Mouse (Mus musculus) v-Abl transformed pro-B cells (cell line): ENCODE data around the gene Slit3.

ENCODE experiments used
- in situ Hi-C, 2 experiments: fragments of 400-800 bp; cut with MboI; formaldehyde crosslinking; loops; one replicate each; pipeline ENCODE4 v1.15.1; 2025; ENCODE audit not compliant: unreplicated experiment in 2 of 2

The Slit3 gene

GRCm38 (mm10) chr11:35444489-35445100, 323.6 kb downstream of the Slit3 start:
- in situ Hi-C loops = loop anchor here in 1 of 2 experiments (5.0 kb wide), 1 partner anchor 597 kb away; no protein-coding TSS in a partner anchor

- in situ Hi-C loops = loop anchor here in 1 of 2 experiments (5.0 kb wide), 1 partner anchor 601 kb away; no protein-coding TSS in a partner anchor
Measured at GRCm38 (mm10) chr11:35447951-35448350, 326.9 kb downstream of the Slit3 start.

- in situ Hi-C loops = loop anchor here in 1 of 2 experiments (5.0 kb wide), 1 partner anchor 602 kb away; no protein-coding TSS in a partner anchor
Measured at GRCm38 (mm10) chr11:35449199-35449598, 328.2 kb downstream of the Slit3 start.

DNA sequence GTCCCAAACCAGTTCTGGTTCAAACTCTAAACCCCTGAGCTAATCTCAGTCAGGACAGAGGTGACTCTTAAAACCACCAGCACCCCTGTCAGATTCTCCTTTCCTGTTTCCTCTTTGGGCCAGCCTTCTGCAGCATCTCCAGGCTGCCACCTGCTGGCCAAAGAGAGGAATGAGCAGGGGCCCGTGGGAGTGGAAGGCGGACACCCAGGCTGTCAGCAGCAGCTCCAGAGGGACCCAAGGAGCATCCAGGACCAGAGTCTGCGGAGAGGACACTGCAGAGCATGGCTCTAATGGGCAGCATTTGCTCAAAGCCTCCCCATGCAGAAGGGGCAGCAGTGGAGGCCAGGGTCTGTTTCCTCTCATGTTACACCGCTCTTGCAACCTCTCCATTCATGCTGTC, 330.6 kb downstream of the Slit3 start:
- in situ Hi-C loops = loop anchor here in 1 of 2 experiments (5.0 kb wide), 1 partner anchor 614 kb away; no protein-coding TSS in a partner anchor

DNA sequence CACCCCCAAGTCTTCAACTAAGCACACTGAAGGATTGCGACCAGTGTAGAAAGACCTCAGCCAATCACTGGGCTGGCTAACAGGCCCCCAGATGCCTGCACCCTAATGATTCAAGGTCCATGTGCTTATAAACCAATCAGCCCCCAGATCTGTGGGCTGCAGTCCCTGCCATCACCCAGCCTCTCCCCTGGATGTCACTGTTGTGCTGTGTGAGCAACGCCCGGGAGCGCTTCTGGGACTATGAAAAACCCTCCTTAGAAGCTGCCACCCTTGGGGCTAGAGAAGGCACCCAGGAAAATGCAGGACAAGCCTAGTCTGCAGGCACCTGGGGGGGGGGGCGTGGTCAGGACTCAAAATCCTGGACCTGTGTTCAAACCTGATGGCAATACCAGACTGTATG, 331.4 kb downstream of the Slit3 start:
- in situ Hi-C loops = loop anchor here in 1 of 2 experiments (5.0 kb wide), 1 partner anchor 615 kb away; no protein-coding TSS in a partner anchor

DNA sequence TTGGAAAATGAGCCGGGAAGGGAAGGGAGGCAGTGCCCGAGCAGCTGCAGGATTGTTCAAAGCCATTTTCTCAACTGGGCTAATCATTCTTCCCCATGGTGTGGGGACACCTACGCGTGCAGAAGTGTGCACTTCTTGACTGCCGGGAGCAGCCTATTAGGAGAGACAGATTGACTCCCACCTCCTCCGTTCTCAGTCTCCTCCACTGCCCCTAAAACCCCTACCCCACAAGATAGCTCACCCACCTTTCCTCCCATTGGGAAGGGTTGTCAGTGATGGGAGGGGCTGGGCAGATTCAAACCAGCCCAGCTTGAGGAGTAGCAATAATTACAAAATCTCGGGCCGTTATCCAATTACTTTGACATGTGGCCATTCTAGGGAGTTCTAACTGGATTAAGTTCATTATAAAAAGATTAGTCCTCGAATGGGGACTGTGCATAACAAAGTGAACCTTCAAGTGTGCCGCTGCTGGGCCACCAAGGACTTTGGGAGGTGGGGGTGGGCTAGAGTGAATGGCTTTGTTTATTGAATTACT, 333.2 kb downstream of the Slit3 start:
- in situ Hi-C loops = loop anchor here in 1 of 2 experiments (5.0 kb wide), 1 partner anchor 617 kb away; no protein-coding TSS in a partner anchor

DNA sequence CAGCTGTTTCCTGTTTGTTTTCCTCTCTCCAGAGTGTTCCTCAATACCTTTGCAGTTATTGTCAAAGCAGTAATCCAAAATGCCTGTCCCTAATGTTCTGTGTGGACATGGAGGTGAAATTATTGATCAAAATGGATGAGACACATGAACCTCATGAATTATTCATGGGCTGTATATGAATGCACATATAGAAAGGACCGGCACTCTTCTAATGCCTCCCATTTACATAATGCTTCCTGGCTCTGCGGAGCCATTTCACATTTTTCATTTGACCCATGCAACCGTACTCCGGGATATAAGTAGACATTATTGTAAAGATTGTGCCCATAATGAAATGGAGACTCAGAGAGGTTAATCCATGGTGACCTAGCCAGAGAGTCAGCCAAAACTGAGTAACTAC, 333.8 kb downstream of the Slit3 start:
- in situ Hi-C loops = loop anchor here in 1 of 2 experiments (5.0 kb wide), 1 partner anchor 617 kb away; no protein-coding TSS in a partner anchor

GRCm38 (mm10) chr11:35458068-35458467, 337.0 kb downstream of the Slit3 start:
- in situ Hi-C loops = no loop called here

- in situ Hi-C loops = no loop called here
Measured at GRCm38 (mm10) chr11:35466701-35467100, 345.7 kb downstream of the Slit3 start.

GRCm38 (mm10) chr11:35468847-35469246, 347.8 kb downstream of the Slit3 start:
- in situ Hi-C loops = no loop called here

GRCm38 (mm10) chr11:35469940-35470339, 348.9 kb downstream of the Slit3 start:
- in situ Hi-C loops = no loop called here

DNA sequence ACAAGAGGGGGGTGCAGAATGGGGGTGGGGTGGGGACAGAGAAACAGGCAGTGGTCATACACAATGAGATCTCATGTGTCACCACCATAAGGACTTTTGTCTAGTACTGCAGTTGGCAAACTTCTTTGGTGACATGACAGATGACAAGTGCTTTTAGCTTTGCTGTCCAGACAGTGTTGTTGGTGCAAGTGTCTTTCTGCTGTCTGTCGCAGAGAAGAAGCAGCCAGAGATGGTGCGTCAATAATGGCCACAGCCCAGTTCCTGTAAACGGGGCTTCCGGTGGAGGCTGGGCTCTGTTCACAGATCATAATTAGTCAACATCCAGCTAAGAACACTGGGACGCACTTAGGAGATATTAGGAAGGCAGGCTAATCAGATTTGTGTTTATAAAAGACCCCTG, 349.8 kb downstream of the Slit3 start:
- in situ Hi-C loops = no loop called here

GRCm38 (mm10) chr11:35472842-35473616, 352.0 kb downstream of the Slit3 start:
- in situ Hi-C loops = no loop called here

GRCm38 (mm10) chr11:35473617-35473996, 352.6 kb downstream of the Slit3 start:
- in situ Hi-C loops = no loop called here

DNA sequence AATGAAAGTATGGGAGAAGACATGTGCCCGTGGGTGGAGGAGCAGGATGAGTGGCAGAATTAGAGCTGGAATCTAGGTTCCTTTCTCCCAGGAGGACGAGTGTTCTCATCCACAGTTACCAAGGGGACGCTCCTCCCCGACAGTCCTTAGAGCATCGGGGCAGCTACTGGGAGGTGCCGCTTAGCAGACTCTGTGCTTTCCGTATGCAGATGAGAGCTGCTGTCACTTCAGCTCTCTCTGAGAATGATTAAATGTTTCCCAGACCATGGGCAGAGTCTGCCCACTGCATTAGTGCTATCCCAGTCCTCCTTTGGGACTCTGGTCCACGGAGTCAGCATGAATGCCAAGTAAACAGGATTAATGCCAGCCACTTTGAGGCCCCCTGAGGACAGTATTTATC, 359.1 kb downstream of the Slit3 start:
- in situ Hi-C loops = no loop called here

DNA sequence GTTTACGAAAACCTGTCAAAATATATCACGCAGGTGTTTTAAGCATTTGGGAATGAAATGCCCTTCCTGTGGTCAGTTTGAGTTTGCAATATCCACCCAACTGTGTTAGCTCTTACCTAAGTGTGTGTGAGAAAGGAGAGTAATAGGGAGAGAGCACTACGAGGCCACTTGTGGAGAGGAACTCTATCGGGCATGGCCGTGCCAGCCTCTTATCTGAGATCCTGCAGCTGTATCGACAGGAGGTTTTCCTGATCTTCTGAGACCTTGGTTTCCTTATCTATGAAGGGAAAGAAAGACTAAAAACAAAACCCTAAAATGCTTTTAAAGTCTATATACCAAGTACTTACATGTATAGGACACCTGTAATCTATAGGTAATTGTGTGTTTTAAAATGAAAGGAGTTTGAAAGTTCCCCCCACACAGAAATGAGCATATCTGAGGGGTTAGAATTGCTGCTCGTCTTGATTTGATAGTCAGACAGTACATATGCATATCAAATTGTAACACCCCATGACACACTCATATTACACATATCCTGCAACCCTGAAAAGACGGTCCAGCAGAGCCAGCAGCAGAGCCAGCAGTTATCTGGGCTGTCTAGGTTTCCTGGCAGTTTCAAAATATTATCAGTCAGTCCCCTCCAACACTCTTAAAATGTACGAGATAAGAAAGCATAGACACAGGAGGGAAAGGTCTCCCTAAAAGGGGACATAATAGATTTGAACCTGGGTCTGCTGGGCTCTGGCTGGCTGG, 360.8 kb downstream of the Slit3 start:
- in situ Hi-C loops = no loop called here

DNA sequence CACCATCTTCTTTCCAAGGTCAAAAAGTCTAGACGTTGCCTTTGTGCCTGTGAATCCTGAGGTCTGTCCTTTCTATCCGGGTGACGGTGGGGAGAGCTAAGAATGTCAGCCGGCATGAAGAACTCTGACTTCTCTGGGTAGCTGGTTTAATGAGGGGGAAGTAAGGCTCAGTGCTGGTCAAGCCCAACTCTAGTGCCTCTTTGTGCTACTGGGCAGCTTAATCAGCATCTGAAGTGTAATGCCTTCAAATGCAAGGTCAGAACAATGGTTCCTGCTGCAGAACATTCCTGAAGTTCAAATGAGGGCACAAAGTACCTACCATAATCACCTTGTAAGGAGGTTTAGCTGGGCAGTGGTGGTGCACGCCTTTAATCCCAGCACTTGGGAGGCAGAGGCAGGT, 366.9 kb downstream of the Slit3 start:
- in situ Hi-C loops = no loop called here

- in situ Hi-C loops = no loop called here
Measured at GRCm38 (mm10) chr11:35491701-35492100, 370.7 kb downstream of the Slit3 start.

GRCm38 (mm10) chr11:35496874-35497273, 375.9 kb downstream of the Slit3 start:
- in situ Hi-C loops = no loop called here

DNA sequence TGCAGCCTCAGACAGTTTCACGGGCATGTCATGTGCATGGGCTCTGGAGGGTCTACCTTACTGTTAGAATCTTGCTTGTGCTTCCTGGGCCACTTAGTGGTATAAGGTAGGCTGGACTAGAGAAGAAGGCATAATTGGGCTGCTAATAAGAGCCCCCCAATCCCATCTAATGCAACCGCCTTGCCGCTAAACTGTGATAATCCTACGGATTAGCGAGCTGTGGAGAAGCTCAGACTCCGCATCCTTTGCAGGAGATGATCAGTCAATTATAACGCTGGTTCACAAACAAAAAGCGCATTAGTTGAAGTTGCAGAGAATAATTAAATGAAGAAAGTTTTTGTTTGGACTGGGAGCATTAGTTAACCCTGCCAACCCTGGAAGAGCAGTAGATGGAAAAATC, 376.9 kb downstream of the Slit3 start:
- in situ Hi-C loops = no loop called here

- in situ Hi-C loops = no loop called here
Measured at GRCm38 (mm10) chr11:35502128-35502527, 381.1 kb downstream of the Slit3 start.
